Mouse (Mus musculus): ENCODE results near the gene Togaram2.
"Not testable (repeated sequence)": the region's sequence is repeated elsewhere in the genome, so short reads cannot be mapped to it uniquely, and the experiment has no call there.

Gene Togaram2
- long read RNA-seq, experiment 1 = 0 reads
- long read RNA-seq, experiment 2 = 0 reads

GRCm38 (mm10) chr17:71673092-71673491 is at the start of gene Togaram2:
TSS of gene Togaram2 (plus strand) at chr17:71673261.
- intact Hi-C loops (cut with DNase I) = no loop called here

- intact Hi-C loops (cut with DNase I) = no loop called here
Measured at GRCm38 (mm10) chr17:71631806-71632205, 41.3 kb upstream of the Togaram2 start.

- intact Hi-C loops (cut with DNase I) = no loop called here
Measured at GRCm38 (mm10) chr17:71633350-71633749, 39.7 kb upstream of the Togaram2 start.

GRCm38 (mm10) chr17:71636786-71637185 is 36.3 kb upstream of the Togaram2 start:
- intact Hi-C loops (cut with DNase I) = no loop called here

- intact Hi-C loops (cut with DNase I) = no loop called here
Measured at GRCm38 (mm10) chr17:71637750-71638265, 35.3 kb upstream of the Togaram2 start.

- intact Hi-C loops (cut with DNase I) = not testable (repeated sequence)
Measured at GRCm38 (mm10) chr17:71639056-71639455, 34.0 kb upstream of the Togaram2 start.

GRCm38 (mm10) chr17:71640421-71641085 is 32.5 kb upstream of the Togaram2 start:
- intact Hi-C loops (cut with DNase I) = no loop called here

- intact Hi-C loops (cut with DNase I) = no loop called here
Measured at GRCm38 (mm10) chr17:71642190-71642589, 30.9 kb upstream of the Togaram2 start.

GRCm38 (mm10) chr17:71650011-71650410 is 23.1 kb upstream of the Togaram2 start:
- intact Hi-C loops (cut with DNase I) = no loop called here

GRCm38 (mm10) chr17:71652495-71652894 is 20.6 kb upstream of the Togaram2 start:
- intact Hi-C loops (cut with DNase I) = no loop called here

- intact Hi-C loops (cut with DNase I) = no loop called here
Measured at GRCm38 (mm10) chr17:71652934-71653333, 20.1 kb upstream of the Togaram2 start.

- intact Hi-C loops (cut with DNase I) = no loop called here
Measured at GRCm38 (mm10) chr17:71657521-71657920, 15.5 kb upstream of the Togaram2 start.

GRCm38 (mm10) chr17:71658666-71659065 is 14.4 kb upstream of the Togaram2 start:
- intact Hi-C loops (cut with DNase I) = no loop called here

- intact Hi-C loops (cut with DNase I) = loop anchor here (10.0 kb wide), 2 partner anchors 584 to 1124 kb away; no protein-coding TSS in a partner anchor
Measured at GRCm38 (mm10) chr17:71660390-71660789, 12.7 kb upstream of the Togaram2 start.

- intact Hi-C loops (cut with DNase I) = loop anchor here (2.0 to 10.0 kb wide), 3 partner anchors 212 to 1122 kb away; no protein-coding TSS in a partner anchor
Measured at GRCm38 (mm10) chr17:71662751-71663250, 10.3 kb upstream of the Togaram2 start.

- intact Hi-C loops (cut with DNase I) = loop anchor here (2.0 to 10.0 kb wide), 3 partner anchors 211 to 1121 kb away; no protein-coding TSS in a partner anchor
Measured at GRCm38 (mm10) chr17:71663491-71663890, 9.6 kb upstream of the Togaram2 start.

- intact Hi-C loops (cut with DNase I) = loop anchor here (10.0 kb wide), 2 partner anchors 581 to 1121 kb away; no protein-coding TSS in a partner anchor
Measured at GRCm38 (mm10) chr17:71664172-71664571, 8.9 kb upstream of the Togaram2 start.

- intact Hi-C loops (cut with DNase I) = loop anchor here (10.0 kb wide), 2 partner anchors 580 to 1120 kb away; no protein-coding TSS in a partner anchor
Measured at GRCm38 (mm10) chr17:71665201-71665600, 7.9 kb upstream of the Togaram2 start.

- intact Hi-C loops (cut with DNase I) = loop anchor here (10.0 kb wide), 2 partner anchors 575 to 1115 kb away; no protein-coding TSS in a partner anchor
Measured at GRCm38 (mm10) chr17:71669511-71669910, 3.5 kb upstream of the Togaram2 start.

- intact Hi-C loops (cut with DNase I) = no loop called here
Measured at GRCm38 (mm10) chr17:71671840-71672546, 1.1 kb upstream of the Togaram2 start.

- intact Hi-C loops (cut with DNase I) = no loop called here
Measured at GRCm38 (mm10) chr17:71673936-71674335, 875 bp downstream of the Togaram2 start.

- intact Hi-C loops (cut with DNase I) = no loop called here
Measured at GRCm38 (mm10) chr17:71674886-71675285, 1.8 kb downstream of the Togaram2 start.

Measured in adrenal gland (tissue).